Mouse (Mus musculus): ENCODE results near the gene 5730596B20Rik. TPM values are rescaled to one million over a fixed set of nuclear protein-coding genes. Genes with fewer than 3 reads are reported as not detected.

Gene 5730596B20Rik
- polyA plus RNA-seq, 1 experiment from 2014 or later: 1.3 TPM

GRCm38 (mm10) chr6:52164626-52165440 lies 12.5 kb upstream of the 5730596B20Rik start, which contains the start of gene Hoxa2:
Hoxa2 (minus strand) TSS chr6:52164831.
- WGBS: 2% methylated on average over 25 of the region's 25 CpGs
- no peaks in the 10 kb centered on the region for H3K27me3 ChIP-seq (ENCODE audit: insufficient read depth, low read length)
- peak within 1 kb of the TSS; percentile 36 for H3K4me3 ChIP-seq (replicated peaks; ENCODE audit: low read depth, low read length)
- H3K9me3 ChIP-seq (replicated peaks; ENCODE audit: low read length): no peaks in the 10 kb centered on the region
- ATAC-seq (replicated peaks; ENCODE audit: low FRiP score, low read depth): no peak
- H3K4me2 ChIP-seq (ENCODE audit: low read length): peak within 1 kb of the TSS; percentile 81
- no peaks in the 10 kb centered on the region for H3K36me3 ChIP-seq (ENCODE audit: insufficient read depth, low read length)
- peak within 1 kb of the TSS; percentile 75 for H3K27ac ChIP-seq
- DNase-seq (ENCODE audit: low spot score): peak; percentile 78
- peaks cover 57% of the 10 kb centered on the region for H3K4me1 ChIP-seq (replicated peaks; ENCODE audit: insufficient read depth, low read length)
- no peak for TF ChIP-seq CTCF (IDR thresholded peaks at IDR 0.05; ENCODE audit: low read depth)
- peak within 1 kb of the TSS; percentile 50 for H3K9ac ChIP-seq (ENCODE audit: low read depth, low read length)

- Histone ChIP-seq H3K4me1 (replicated peaks; ENCODE audit: insufficient read depth, low read length) (peaks cover 55% of the 10 kb centered on the region), H3K4me3 (replicated peaks; ENCODE audit: low read depth, low read length) (peak overlapping the region; percentile 36), H3K27me3 (ENCODE audit: insufficient read depth, low read length) (no peaks in the 10 kb centered on the region), H3K36me3 (ENCODE audit: insufficient read depth, low read length) (no peaks in the 10 kb centered on the region), H3K27ac (peak overlapping the region; percentile 48; the same call in 1 of the 2 replicates), H3K4me2 (ENCODE audit: low read length) (peak overlapping the region; percentile 81), H3K9me3 (replicated peaks; ENCODE audit: low read length) (no peaks in the 10 kb centered on the region), H3K9ac (ENCODE audit: low read depth, low read length) (peak overlapping the region; percentile 32; the same call in 1 of the 2 replicates)
- ATAC-seq (replicated peaks; ENCODE audit: low FRiP score, low read depth) (no peak), DNase-seq (ENCODE audit: low spot score) (peak; percentile 58)
- no peak for TF ChIP-seq CTCF (IDR thresholded peaks at IDR 0.05; ENCODE audit: low read depth)
- WGBS: 11% methylated on average over 28 of the region's 28 CpGs
These were observed 11.6 kb upstream of the 5730596B20Rik start for GRCm38 (mm10) chr6:52165441-52166370.

GRCm38 (mm10) chr6:52166431-52167077 lies 10.7 kb upstream of the 5730596B20Rik start:
- DNase-seq (ENCODE audit: low spot score) (peak; percentile 74), ATAC-seq (replicated peaks; ENCODE audit: low FRiP score, low read depth) (no peak)
- no peaks in the 10 kb centered on the region for H3K27me3 ChIP-seq (ENCODE audit: insufficient read depth, low read length)
- H3K36me3 ChIP-seq (ENCODE audit: insufficient read depth, low read length): no peaks in the 10 kb centered on the region
- H3K4me2 ChIP-seq (ENCODE audit: low read length): peak overlapping the region; percentile 18; the same call in 1 of the 2 replicates
- peaks cover 57% of the 10 kb centered on the region for H3K4me1 ChIP-seq (replicated peaks; ENCODE audit: insufficient read depth, low read length)
- peak overlapping the region; percentile 48 for H3K27ac ChIP-seq
- TF ChIP-seq CTCF (IDR thresholded peaks at IDR 0.05; ENCODE audit: low read depth): no peak
- no peak overlapping the region for H3K9ac ChIP-seq (ENCODE audit: low read depth, low read length)
- 30% methylated on average over 4 of the region's 4 CpGs for WGBS
- H3K4me3 ChIP-seq (replicated peaks; ENCODE audit: low read depth, low read length): no peak overlapping the region
- H3K9me3 ChIP-seq (replicated peaks; ENCODE audit: low read length): no peaks in the 10 kb centered on the region

- H3K9ac ChIP-seq (ENCODE audit: low read depth, low read length): no peak overlapping the region
- DNase-seq (ENCODE audit: low spot score): no peak
- H3K4me3 ChIP-seq (replicated peaks; ENCODE audit: low read depth, low read length): no peak overlapping the region
- no peaks in the 10 kb centered on the region for H3K9me3 ChIP-seq (replicated peaks; ENCODE audit: low read length)
- WGBS: 84% methylated on average over 1 of the region's 1 CpGs
- peaks cover 59% of the 10 kb centered on the region for H3K4me1 ChIP-seq (replicated peaks; ENCODE audit: insufficient read depth, low read length)
- H3K36me3 ChIP-seq (ENCODE audit: insufficient read depth, low read length): no peaks in the 10 kb centered on the region
- H3K27ac ChIP-seq: peak overlapping the region; percentile 48; the same call in 1 of the 2 replicates
- ATAC-seq (replicated peaks; ENCODE audit: low FRiP score, low read depth): no peak
- H3K4me2 ChIP-seq (ENCODE audit: low read length): peak overlapping the region; percentile 41; the same call in 1 of the 2 replicates
- no peaks in the 10 kb centered on the region for H3K27me3 ChIP-seq (ENCODE audit: insufficient read depth, low read length)
- no peak for TF ChIP-seq CTCF (IDR thresholded peaks at IDR 0.05; ENCODE audit: low read depth)
These were observed 10.1 kb upstream of the 5730596B20Rik start for GRCm38 (mm10) chr6:52167176-52167575.

- DNase-seq (ENCODE audit: low spot score) (no peak), ATAC-seq (replicated peaks; ENCODE audit: low FRiP score, low read depth) (no peak)
- TF ChIP-seq CTCF (IDR thresholded peaks at IDR 0.05; ENCODE audit: low read depth): no peak
- no peaks in the 10 kb centered on the region for H3K9me3 ChIP-seq (replicated peaks; ENCODE audit: low read length)
- H3K4me2 ChIP-seq (ENCODE audit: low read length): peak overlapping the region; percentile 41; the same call in 1 of the 2 replicates
- 47% methylated on average over 14 of the region's 14 CpGs for WGBS
- H3K4me1 ChIP-seq (replicated peaks; ENCODE audit: insufficient read depth, low read length): peaks cover 59% of the 10 kb centered on the region
- H3K4me3 ChIP-seq (replicated peaks; ENCODE audit: low read depth, low read length): no peak overlapping the region
- no peaks in the 10 kb centered on the region for H3K36me3 ChIP-seq (ENCODE audit: insufficient read depth, low read length)
- no peaks in the 10 kb centered on the region for H3K27me3 ChIP-seq (ENCODE audit: insufficient read depth, low read length)
- H3K27ac ChIP-seq: 0 out of 2 replicates have a peak overlapping the region, but pooled peaks have one; percentile 6
- H3K9ac ChIP-seq (ENCODE audit: low read depth, low read length): no peak overlapping the region
These were observed 9.5 kb upstream of the 5730596B20Rik start for GRCm38 (mm10) chr6:52167736-52168161.

Data from kidney, postnatal 0 days (tissue).